Mouse (Mus musculus): ENCODE results near the gene Rgs3.

Rgs3 gene

DNA sequence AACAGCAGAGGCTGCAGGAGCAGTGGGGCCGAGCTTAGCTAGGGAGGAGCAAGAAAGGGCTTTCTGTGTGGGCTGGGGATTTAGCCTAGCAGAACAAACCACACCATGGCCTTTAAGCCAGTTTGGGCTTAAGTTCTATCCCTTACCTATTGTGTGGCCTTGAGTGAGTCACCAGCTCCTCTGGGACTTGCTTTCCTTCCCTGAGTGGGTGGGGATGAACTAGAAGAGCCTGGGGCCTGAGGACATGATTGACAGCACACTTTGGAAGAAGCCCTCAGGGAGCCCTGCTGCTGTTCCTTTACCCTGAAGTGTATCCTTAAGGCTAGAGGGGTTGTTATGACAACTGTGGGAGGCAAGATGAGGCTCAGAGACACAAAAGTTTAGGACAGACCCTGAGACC, 132.0 kb downstream of the Rgs3 start:
- DNase-seq (ENCODE audit: low spot score), result no peak

DNA sequence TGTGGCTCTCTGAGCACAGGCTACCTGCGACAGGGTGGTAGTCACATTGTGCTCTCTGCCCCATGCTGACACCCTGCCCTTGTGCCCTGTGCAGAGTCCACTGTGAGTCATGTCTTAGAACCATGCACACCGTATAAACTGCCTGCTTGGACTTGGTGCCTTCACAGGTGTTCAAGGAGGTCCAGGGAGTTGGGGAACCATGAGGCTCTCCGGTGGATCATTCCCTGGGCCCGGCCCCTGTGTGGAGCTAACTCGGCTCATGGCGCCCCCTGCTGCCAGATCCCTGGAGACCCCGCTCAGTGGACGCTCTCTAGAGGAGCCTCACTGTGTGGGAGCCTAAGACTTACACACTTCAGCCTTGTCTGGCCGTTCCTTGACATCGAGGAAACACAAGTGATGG, 134.2 kb downstream of the Rgs3 start:
- DNase-seq (ENCODE audit: low spot score), result peak; percentile 65

DNA sequence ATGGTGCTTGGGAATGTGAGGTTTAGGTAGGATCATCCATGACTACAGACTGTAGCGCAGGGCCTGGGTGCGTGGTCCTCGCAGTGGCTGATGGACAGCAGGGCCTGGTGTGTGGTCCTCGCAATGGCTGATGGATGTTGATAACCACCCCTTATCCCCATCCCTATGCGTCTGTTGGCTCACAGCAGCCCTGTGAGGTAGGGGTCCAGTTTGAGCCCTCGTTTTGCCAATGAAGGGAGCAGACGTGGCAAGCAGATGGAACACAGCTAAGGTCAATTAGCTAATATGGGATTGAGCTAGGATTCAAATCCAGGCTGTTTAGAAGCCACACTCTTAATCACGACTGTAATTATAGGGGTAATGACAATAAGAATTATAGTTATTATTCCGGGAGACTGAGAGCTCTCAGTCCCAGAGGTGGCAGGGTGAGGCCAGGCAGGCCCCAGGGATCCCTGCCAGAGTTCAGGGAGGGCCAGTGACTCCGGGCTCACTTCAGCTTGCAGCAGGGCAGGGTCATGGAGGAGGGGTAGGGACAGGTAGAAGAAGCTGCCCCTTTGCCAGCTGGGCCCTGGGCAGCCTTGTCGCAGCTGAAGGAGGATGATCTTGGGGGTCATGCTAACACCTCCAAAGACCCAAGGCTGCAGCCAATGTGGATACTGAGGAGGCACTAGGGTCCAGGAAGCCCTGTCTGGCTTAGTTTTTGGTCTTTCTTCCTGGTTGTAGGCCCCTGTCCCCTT, 135.2 kb downstream of the Rgs3 start:
- DNase-seq (ENCODE audit: low spot score), result no peak

DNA sequence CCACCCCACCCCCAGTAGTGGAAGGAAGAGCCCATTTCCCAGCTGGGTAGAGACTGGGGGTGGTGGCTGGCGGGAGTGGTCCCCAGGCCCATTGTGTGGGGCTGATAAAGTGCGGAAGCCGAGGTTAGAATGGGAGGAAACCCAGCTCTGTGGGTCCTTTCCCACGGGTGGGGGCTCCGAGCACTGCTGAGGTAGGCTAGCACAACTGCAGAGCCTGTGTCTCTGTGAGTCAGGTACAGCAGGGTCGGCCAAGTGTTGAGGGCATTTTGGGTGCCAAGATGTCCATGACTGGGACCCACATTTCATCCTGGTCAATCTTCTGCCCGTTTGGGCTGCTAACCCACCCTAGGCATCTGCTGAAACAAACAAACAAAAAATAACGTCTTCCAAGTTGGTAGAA, 135.9 kb downstream of the Rgs3 start:
- peak; percentile 70 for DNase-seq (ENCODE audit: low spot score)

DNA sequence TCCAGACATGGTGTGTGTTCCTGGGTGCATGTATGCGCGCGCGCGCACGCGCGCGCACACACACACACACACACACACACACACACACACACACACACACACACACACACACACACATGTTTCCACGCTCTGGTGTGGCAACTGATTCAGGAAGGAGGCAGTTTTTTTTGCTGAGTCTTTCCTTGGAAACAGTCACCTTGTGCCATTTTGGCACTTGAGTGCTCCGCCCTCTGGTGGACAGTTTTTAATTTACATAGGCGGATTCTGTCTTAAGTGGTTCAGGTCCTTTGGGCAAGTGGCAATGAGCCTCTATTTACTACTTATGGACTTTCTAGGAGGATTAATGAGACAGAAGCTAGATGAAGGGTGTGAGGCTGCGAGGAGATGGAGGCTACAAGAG, 136.3 kb downstream of the Rgs3 start:
- peak; percentile 80 for DNase-seq (ENCODE audit: low spot score)

DNA sequence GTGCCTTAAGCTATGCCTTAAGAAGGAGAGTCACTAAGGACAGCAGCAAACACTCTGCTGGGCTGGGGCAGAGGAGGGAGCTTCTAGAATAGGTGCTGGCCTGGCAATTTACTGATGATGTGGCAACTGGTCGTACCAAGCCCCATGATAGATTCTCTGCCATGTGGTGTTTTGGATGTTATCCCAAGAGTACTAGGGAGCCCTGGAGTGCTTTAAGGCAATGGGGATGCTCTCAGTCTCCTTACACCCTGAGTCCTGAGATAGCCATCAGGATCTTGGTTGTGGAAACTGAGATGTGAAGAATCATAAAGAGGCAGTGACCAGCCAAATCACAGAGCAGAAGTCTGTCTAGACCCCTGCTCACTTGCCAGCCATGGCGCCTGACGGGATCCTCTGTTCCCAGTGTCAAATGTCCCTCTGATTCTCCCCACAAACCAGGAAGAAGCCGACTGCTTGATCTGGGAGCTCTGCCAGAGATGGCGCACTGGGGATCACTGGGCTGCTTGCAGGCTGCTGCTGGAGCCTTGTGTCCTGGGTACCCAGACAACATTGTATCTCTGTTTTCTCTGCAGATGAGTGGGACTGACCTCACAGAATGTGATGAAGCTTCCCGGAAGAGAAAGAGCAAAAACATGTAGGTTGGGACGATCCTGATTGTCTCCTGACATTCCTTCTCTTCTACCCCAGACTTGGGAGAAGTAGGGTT, 137.2 kb downstream of the Rgs3 start:
- DNase-seq (ENCODE audit: low spot score), result peak; percentile 56

DNA sequence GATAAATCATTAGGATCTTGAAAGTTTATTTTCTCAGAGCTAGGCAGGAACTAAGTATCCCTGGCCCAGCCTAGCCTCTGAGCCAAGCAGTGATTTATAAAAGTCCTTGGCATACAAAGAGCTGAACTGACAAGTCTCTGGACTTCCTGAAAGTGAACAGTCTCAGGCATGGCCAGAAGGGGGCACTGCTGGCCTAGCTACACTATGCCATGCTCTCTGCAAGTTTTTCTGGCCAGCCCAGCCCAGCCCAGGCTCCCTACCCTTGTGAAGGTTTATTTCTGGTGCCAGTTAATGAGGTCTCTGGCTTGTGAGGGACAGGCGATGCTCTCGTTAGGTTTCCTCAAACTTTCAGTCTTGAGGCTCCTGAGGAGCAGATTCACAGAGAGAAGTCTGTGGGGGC, 137.8 kb downstream of the Rgs3 start:
- DNase-seq (ENCODE audit: low spot score), result peak; percentile 90

DNA sequence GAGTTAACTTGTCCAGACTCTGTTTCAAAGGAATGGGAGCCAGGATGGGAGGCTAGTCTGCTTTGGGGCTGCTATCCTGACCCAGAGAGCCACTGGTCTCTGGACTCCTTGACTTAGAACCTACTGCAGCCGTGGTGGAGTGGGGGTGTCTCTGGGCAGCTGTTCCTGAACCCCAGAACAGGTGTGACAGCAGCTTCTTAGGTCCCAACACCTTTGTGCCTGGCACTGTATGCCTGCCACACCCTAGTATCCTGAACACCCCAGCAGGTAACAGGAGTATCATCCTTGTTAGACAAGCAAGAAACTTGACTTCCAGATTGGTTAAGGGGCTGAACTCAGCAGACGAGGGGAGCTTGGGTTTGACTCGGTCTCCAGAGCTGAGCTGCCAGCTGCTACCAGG, 138.9 kb downstream of the Rgs3 start:
- no peak for DNase-seq (ENCODE audit: low spot score)

DNA sequence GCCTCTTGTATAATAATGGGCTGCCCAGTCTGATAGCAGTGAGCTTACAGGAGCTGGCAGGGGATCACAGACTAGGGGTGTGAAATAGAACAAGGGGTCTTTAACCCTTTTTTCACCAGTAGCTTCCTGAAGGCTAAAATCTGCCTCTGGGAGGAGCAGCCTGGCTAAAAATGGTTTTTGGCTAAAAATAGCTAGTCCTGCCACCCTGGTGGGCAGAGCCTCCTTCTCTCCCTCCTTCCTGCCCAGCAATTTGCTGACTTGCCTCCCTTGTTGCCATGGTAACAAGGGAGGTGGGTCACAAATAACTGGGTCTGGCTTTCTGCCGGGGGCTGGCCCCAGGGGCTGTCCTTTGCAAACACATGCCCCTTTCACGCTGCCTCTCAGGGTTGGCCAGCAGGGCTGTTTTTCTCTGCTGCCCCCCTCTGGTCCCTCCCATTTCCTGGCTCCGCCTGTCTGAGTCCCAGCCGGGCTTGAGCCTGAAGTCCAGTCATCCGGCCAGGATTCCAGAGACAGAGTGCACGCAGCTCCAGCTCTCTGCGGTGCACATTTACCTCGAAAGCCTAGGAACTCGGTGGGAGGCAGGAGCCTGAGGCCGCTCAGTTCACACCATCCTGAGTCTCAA, 139.7 kb downstream of the Rgs3 start:
- DNase-seq (ENCODE audit: low spot score), result peak; percentile 93

DNA sequence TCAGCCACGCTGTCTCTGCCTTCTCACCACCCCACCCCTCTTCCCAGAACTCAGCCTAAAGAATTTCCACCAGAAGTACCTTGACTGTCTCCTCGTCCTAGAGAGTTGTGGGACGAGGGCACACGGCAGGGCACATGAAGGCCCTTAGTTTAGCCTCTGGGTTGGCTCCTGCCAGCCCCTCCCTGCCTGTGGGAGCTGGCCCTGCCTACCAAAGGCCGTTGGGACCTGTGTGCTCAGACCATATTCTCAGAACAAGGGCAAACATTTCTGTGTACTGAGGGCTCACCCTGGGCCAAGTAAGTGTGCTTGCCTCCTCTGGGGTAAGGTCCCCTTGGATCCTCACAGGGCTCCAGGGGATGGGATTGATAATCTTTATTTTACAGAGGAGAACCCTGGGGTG, 140.8 kb downstream of the Rgs3 start:
- DNase-seq (ENCODE audit: low spot score), result no peak

DNA sequence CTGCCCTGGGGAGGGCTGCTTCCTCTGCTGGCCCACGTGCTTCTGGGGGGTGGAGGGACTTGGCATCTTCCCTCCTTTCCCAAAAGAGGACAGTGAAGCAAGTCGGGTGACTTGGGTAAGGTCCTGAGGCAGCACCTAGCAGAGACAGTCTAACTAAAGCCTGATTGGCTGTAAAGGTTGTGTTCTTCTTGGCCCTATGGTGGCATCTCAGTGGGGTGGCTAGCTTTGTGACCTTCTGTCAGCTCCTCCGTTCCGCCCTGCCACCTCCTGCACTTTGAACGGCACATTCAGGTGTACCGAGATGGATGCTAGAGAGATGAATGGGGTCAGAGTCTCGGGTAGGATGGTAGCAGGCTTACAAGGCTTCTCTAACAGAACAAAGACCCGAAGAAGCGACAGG, 143.5 kb downstream of the Rgs3 start:
- no peak for DNase-seq (ENCODE audit: low spot score)

DNA sequence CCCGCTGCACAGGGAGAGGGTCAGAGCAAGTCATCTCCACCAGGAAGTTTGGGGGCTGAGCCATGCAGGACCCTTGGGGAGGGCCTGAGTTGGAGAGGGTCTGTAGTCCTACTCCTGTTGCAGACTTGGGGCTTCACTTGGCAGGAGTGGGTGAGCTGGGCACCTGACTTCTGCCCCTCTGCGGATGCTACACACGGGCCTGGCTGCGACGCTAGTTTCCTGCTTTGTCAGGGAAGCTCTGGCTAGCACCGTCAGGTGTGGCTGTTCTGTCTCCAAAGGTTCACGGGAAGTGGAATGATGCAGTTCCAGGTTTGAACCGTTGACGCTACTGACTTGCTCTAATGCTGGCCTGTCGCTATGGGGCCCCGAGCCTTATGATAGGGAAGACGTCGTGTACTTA, 144.6 kb downstream of the Rgs3 start:
- no peak for DNase-seq (ENCODE audit: low spot score)

DNA sequence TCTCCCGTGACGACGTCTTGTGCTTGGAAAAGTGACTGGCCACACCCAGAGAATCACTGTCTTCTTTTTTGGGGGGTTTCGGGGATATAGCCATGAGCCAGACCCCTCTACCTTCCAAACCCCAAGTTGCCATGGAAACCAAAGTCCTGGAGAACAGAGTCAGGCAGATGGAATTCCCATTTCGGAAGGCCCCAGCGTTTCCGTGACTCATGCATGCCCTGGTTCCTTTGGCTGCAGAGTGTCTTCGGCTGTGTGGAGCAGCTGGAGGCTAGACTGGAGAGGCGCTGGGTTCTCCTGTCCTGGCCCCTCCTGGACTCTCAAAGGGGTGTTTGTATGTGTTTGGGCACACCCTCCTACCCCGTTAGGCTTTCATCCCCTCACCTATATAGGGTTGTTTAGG, 145.4 kb downstream of the Rgs3 start:
- DNase-seq (ENCODE audit: low spot score), result no peak

DNA sequence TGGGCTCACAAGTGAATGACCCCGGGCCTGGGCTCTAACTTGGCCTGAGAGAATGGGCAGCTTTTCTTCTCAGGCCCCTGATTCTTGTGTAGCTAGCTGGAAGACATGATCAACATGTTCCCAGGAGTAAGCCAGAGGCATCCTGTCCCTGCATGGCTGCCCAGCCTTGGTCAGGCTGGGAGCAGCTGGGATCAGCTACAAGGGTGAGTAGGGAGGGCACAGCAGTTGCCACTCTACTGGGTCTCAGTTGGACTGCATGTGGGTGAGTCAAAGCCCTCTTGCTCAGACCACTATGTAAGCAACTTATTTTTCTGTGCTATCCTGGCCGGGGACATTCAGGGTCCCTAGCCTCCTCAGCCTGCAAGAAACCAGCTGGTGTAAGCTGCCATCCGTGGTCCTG, 146.1 kb downstream of the Rgs3 start:
- no peak for DNase-seq (ENCODE audit: low spot score)

DNA sequence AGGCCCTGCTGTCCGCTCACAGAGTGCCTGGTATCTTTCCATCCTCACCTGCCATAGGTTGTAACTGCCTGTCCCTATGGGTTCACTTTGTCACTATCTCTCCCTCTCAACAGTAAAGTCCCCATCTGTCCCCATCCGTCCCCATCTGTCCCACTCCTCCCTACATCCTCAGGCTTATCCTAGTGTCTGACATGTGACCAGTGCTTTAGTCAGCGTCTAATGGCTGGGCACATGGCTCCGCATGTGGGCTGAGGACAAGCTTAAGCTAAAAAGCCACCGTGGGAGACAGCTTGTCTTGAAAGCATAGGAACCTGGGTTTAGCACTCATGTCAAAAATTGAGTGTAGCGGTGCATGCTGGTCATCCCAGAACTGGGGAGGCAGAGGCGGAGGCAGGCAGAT, 148.4 kb downstream of the Rgs3 start:
- no peak for DNase-seq (ENCODE audit: low spot score)

DNA sequence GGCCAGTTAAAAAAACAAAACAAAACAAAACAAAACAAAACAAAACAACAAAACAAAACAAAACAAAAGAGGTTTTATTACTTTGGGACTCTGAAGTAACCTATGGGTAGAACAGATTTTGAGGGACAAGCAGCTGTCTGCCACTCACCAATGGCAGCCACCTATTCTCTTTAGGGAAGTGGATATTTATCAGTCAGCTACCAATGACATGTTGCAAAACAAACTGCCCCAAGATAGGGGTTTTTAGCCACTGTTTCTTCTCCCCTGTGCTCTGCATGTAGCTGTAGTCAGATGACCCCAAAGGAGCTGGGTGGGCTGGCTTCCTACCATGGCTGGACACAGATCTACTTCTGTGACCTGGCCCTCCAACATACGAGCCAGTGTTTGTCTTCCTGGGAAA, 149.3 kb downstream of the Rgs3 start:
- DNase-seq (ENCODE audit: low spot score), result no peak

DNA sequence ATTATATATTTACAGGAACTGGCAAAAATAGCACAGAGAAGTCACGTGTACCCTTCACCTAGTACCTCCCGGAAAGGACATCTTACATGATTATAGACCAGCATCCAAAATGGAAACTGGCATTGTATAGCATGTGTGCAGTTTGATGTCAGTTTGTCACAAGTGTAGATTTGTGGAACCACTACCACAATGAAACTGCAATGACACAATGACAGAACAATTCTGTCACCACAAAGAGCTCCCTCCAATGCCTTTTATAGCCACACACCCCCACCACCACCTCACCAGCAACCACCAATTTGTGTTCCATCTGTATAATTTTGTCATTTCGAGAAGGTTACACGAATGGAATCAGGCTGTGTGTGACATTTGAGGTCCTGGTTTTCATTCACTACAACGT, 149.8 kb downstream of the Rgs3 start:
- no peak for DNase-seq (ENCODE audit: low spot score)

DNA sequence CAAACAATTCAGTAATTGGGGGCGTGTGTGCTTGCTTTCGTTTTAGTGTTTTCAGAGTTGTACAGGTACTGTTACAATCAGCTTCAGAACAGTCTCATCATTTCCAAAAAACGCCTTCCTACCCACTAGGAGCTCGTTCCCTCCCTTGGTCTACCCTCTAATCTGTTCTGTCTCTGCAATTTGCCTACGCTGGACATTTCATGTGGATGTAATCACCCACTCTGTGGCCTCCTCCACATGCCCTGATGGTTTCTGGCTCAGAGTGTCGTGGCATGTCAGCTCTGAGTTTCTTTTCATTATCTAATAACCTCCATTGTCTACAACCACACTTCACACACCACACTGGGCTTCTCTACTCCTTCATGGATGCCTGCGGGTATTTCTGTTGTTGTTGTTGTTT, 151.5 kb downstream of the Rgs3 start:
- no peak for DNase-seq (ENCODE audit: low spot score)

DNA sequence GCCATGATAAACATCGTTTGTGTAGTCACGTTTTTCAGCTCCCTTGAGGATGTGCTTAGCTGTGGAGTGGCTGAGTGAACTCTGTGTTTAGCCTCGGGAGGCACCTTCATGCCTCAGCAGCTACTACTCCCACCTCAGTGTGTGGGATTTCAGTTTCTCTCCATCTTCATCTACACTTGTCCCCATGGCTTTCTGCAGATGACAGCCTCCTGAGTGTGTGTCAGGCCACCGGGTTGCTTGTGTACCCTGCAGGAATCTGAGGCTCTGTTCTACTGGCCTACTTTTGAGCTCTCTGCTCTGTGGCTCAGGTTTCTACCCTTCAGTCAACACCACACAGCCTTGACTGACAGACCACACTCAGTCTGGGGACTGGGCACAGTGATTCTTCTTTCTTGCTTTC, 151.9 kb downstream of the Rgs3 start:
- DNase-seq (ENCODE audit: low spot score), result no peak

DNA sequence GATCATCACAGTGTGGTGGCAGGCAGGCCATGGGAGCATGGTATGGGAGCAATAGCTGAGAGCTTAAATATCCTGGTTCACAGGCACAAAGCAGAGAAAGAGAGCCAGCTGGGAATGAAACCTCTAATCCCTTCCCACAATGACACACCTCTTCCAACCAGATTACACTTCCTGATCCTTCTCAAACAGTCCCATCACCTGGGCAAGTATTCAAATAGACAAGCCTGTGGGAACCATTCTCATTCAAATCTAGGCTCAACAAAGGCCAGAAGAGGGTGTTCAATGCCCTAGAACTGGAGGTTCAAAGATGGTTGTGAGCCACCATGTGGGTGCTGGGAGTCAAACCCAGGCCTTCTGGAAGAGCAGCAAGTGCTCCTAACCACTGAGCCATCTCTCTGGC, 161.2 kb downstream of the Rgs3 start:
- no peak for DNase-seq (ENCODE audit: low spot score)

DNA sequence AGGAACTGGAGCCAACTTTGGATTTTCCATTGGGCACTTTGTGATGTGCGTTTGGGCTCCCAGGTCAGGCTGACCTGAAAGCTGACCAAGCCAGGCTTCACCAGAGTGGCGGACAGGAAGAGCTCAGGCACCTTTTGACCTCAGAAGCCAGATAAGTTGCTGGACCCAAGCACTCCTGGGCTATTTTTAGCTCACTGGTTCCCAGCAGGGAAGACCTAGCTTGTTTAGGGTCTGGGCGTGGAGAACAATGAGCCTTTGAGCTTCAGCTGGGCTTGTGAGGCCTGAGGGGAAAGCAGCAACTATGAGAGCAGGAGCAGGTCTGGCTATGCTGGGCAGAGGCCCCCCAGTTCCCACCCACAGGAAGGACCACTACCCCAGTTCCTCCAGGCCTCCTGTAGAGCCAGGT, 162.4 kb downstream of the Rgs3 start:
- DNase-seq (ENCODE audit: low spot score), result no peak

DNA sequence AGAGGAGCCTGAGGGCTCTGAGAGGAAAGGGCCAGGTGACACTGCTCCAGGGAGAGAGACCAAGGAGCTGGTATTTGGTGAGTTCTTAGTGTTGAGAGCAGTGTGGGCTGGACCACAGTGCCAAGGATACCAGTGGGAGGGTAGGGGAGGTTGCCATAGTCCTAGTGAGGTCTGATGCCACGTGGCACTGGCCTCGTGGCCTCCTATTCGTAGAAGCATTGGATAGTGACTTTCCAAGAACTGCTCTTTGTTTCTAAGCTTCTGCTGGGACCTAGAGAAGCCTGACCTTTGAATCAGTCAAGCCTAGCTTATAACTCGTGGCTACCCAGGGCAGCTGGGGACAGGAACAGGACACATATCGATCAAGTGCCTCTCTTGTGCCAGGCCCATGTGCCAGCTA, 164.1 kb downstream of the Rgs3 start:
- no peak for DNase-seq (ENCODE audit: low spot score)

DNA sequence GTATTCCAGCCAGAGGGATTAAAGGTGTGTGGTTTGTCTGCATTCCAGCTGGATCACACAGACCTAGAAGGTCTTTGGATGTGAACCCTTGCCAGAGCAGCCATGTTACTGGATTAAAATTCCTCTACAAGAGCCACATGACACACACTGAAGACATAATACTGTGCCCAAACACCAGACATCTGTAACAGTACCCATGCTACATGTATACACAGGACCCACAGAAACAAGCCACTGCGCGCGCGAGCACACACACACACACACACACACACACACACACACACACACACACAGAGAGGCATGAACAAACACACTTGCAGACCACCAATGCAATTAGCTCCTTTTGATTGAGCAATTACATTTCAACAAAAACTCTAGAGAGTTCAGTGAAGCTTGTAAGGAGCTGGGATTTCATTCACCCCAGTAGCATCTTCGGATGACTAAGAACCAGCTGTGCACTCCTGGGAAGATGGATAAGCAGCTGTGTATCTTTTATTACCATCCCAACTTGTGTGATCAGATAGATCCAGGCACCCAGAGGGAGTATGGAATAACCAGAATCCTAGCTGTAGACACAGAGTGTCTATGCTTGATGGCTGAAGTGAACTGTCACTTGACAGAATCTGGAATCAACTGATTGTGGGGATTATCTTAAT, 166.8 kb downstream of the Rgs3 start:
- DNase-seq (ENCODE audit: low spot score), result no peak
